Mouse (Mus musculus) cortical plate, adult 2 months (tissue): Measurements from ENCODE around the gene Ctsg. TPM values are rescaled to one million over a fixed set of nuclear protein-coding genes. Genes with fewer than 3 reads are reported as not detected.
"Not testable (repeated sequence)": the region's sequence is repeated elsewhere in the genome, so short reads cannot be mapped to it uniquely, and the experiment has no call there.

Experiments used
- H3K27ac ChIP-seq: fragments of 200-500 bp; 2 replicates; pipeline ENCODE4 v1.5.1; 2012; ENCODE audit warnings: low read length, control low read depth, inconsistent platforms; ENCODE audit not compliant: insufficient read depth
- H3K4me1 ChIP-seq: fragments of 200-500 bp; 2 replicates; pipeline ENCODE4 v1.6.1; 2011; ENCODE audit warnings: low read length; ENCODE audit not compliant: control insufficient read depth, insufficient read depth
- H3K4me3 ChIP-seq: fragments of 200-500 bp; 2 replicates; pipeline ENCODE4 v1.5.1; 2011; ENCODE audit warnings: mild to moderate bottlenecking, low read length, control low read depth; ENCODE audit not compliant: insufficient read depth
- CTCF ChIP-seq: fragments of 200-500 bp; IDR thresholded peaks from 2 replicates; pipeline ENCODE4 v1.5.1; 2011; ENCODE audit warnings: mild to moderate bottlenecking, control low read depth, low read length; ENCODE audit not compliant: insufficient read depth; ENCODE audit errors: extremely low read depth
- POLR2A ChIP-seq: fragments of 200-500 bp; IDR thresholded peaks from 2 replicates; pipeline ENCODE4 v1.6.1; 2011; ENCODE audit warnings: mild to moderate bottlenecking, low read length, control low read depth; ENCODE audit not compliant: insufficient read depth; ENCODE audit errors: extremely low read depth
- polyA plus RNA-seq: library from polyadenylated mRNA; depleted of rRNA; stranded (reverse); fragments of >200 nt; gene quantifications from 2 replicates; pipeline ENCODE4 v1.2.3, GENCODE M21; 2012; rRNA removed

Gene Ctsg
- not detected in 2 replicates for polyA plus RNA-seq

- Histone ChIP-seq H3K4me3 (no peak within 1 kb of the TSS), H3K4me1 (no peaks in the 10 kb centered on the region), H3K27ac (no peak within 1 kb of the TSS)
- no peak for TF ChIP-seq CTCF
- TF ChIP-seq POLR2A = no peak
These were observed at the start of gene Ctsg for GRCm38 (mm10) chr14:56102386-56102785. TSS of gene Ctsg (minus strand) at chr14:56102574.

- not testable (repeated sequence) for H3K4me1 ChIP-seq, H3K4me3 ChIP-seq, H3K27ac ChIP-seq
These were observed 31.3 kb upstream of the Ctsg start for GRCm38 (mm10) chr14:56133675-56134074.

- H3K4me3 ChIP-seq, H3K4me1 ChIP-seq: not testable (repeated sequence)
These were observed 30.1 kb upstream of the Ctsg start, which contains the start of gene Gzmd for GRCm38 (mm10) chr14:56132508-56132907. TSS of gene Gzmd (minus strand) at chr14:56132608.

GRCm38 (mm10) chr14:56128341-56128740 lies 26.0 kb upstream of the Ctsg start:
- Histone ChIP-seq H3K27ac (no peak overlapping the region), H3K4me3 (no peak overlapping the region), H3K4me1 (no peaks in the 10 kb centered on the region)
- TF ChIP-seq CTCF (no peak), POLR2A (no peak)

More at GRCm38 (mm10) chr14:56132508-56132907, 30.1 kb upstream of the Ctsg start, which contains the start of gene Gzmd:
- not testable (repeated sequence) for H3K27ac ChIP-seq

GRCm38 (mm10) chr14:56123516-56123915 lies 21.1 kb upstream of the Ctsg start:
- Histone ChIP-seq H3K4me1 (no peaks in the 10 kb centered on the region), H3K4me3 (no peak overlapping the region), H3K27ac (no peak overlapping the region)
- TF ChIP-seq POLR2A = no peak
- TF ChIP-seq CTCF = no peak

- no peak within 1 kb of the TSS for H3K27ac ChIP-seq
- H3K4me3 ChIP-seq = no peak within 1 kb of the TSS
- TF ChIP-seq POLR2A (no peak), CTCF (no peak)
- no peaks in the 10 kb centered on the region for H3K4me1 ChIP-seq
These were observed 18.2 kb upstream of the Ctsg start, which contains the start of gene Gzme for GRCm38 (mm10) chr14:56120525-56120924. TSS of gene Gzme (minus strand) at chr14:56120625.

- not testable (repeated sequence) for H3K4me3 ChIP-seq, H3K27ac ChIP-seq, H3K4me1 ChIP-seq
These were observed 13.3 kb upstream of the Ctsg start for GRCm38 (mm10) chr14:56115531-56116310.

GRCm38 (mm10) chr14:56105447-56106180 lies 3.2 kb upstream of the Ctsg start:
- Histone ChIP-seq H3K4me3 (no peak overlapping the region), H3K27ac (no peak overlapping the region), H3K4me1 (no peaks in the 10 kb centered on the region)
- TF ChIP-seq POLR2A (no peak), CTCF (no peak)

- Histone ChIP-seq H3K4me1 (no peaks in the 10 kb centered on the region), H3K4me3 (no peak overlapping the region), H3K27ac (no peak overlapping the region)
- TF ChIP-seq POLR2A = no peak
- TF ChIP-seq CTCF = no peak
These were observed 2.6 kb upstream of the Ctsg start for GRCm38 (mm10) chr14:56105016-56105415.

GRCm38 (mm10) chr14:56103452-56103851 lies 1.1 kb upstream of the Ctsg start:
- H3K4me1 ChIP-seq = no peaks in the 10 kb centered on the region
- H3K4me3 ChIP-seq = no peak overlapping the region
- no peak for TF ChIP-seq POLR2A
- no peak overlapping the region for H3K27ac ChIP-seq
